In the genomic region with DNA sequence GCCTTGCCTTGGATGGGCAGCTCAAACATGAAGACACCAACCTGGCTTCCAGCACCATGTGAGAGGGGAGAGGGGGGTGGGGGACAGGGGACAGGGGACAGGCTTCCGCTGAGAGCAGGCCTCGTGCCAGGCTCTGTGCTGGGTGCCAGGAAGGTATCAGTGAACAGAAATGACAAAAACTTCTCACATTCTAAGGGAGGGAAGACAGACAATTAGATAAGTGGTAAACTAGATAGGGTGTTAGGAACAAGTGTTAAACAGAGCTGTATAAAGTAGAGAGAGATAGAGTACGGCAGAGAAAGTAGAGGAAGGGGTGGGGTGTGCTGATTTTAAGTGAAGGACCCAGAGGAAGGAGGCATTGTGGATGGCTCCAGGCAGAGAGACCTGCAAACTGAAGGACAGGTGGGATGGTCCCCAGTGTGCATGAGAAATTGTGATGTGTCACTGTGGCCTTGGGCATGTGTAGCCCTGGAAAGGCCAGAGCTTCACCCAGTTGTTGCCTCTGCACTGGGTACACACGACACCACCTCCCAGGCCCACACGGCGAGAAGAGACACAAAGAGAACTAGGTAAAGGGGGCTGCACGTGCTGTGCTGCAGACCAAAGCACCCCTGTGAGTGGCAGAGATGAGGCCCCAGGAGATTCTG, we compare ENCODE assay signal across 24 mouse cellular contexts. TPM values are rescaled to one million over a fixed set of nuclear protein-coding genes. Genes with fewer than 3 reads are reported as not detected.
DNase-seq lines count a peak whose midpoint lies in the region; ATAC-seq and TF ChIP-seq lines count a peak whose summit lies in the region.
"Had no signal": no experiment of that assay in that cellular context is flagged by ENCODE, and none has a peak within 500 bp of the region (broad histone marks: within the 10 kb centered on the region; RNA-seq: fewer than 3 reads in every experiment).

No protein-coding gene starts in this region.

- ATAC-seq in intestine, embryonic 16.5 days = no peak
- no peak for ATAC-seq in intestine, embryonic 15.5 days
- ATAC-seq: activated CD4-positive, CD25-positive, alpha-beta regulatory T cell, adult 4 months; forebrain, embryonic 14.5 days; forebrain, embryonic 16.5 days; Patski had no signal

- no peak overlapping the region for H3K4me2 ChIP-seq in intestine, embryonic 16.5 days (ENCODE audit: low read depth, low read length)
- no peak overlapping the region for H3K4me2 ChIP-seq in intestine, embryonic 15.5 days (replicated peaks)
- H3K4me2 ChIP-seq: embryonic facial prominence, embryonic 13.5 days; embryonic facial prominence, embryonic 15.5 days; forebrain, embryonic 12.5 days had no signal

- H3K27me3 ChIP-seq in intestine, embryonic 16.5 days (replicated peaks; ENCODE audit: control insufficient read depth, insufficient read depth, low read length) = no peaks in the 10 kb centered on the region
- H3K27me3 ChIP-seq in intestine, embryonic 15.5 days (replicated peaks) = no peaks in the 10 kb centered on the region
- H3K27me3 ChIP-seq: embryonic facial prominence, embryonic 13.5 days; embryonic facial prominence, embryonic 15.5 days; forebrain, embryonic 12.5 days; Patski had no signal

- peaks cover 3% of the 10 kb centered on the region for H3K4me1 ChIP-seq in intestine, embryonic 16.5 days (ENCODE audit: control insufficient read depth, insufficient read depth, low read length)
- H3K4me1 ChIP-seq in intestine, embryonic 15.5 days (replicated peaks) = peaks cover under 1% of the 10 kb centered on the region; the same call in 1 of the 2 replicates
- peaks cover 2% of the 10 kb centered on the region for H3K4me1 ChIP-seq in bone marrow, adult 2 months (ENCODE audit: control insufficient read depth, insufficient read depth, low read length)

- H3K9me3 ChIP-seq in intestine, embryonic 16.5 days (ENCODE audit: control insufficient read depth, low read length) = no peaks in the 10 kb centered on the region
- no peaks in the 10 kb centered on the region for H3K9me3 ChIP-seq in intestine, embryonic 15.5 days
- H3K9me3 ChIP-seq: embryonic facial prominence, embryonic 13.5 days; embryonic facial prominence, embryonic 15.5 days; forebrain, embryonic 10.5 days; forebrain, embryonic 12.5 days had no signal

- no peak for TF ChIP-seq POLR2A in bone marrow, adult 2 months (IDR thresholded peaks at IDR 0.05; ENCODE audit: borderline replicate concordance, control insufficient read depth, low read depth, low read length)

- H3K4me3 ChIP-seq in intestine, embryonic 16.5 days (ENCODE audit: low read length) = no peak overlapping the region
- H3K4me3 ChIP-seq in intestine, embryonic 15.5 days (replicated peaks) = no peak overlapping the region
- no peak overlapping the region for H3K4me3 ChIP-seq in bone marrow, adult 2 months (replicated peaks; ENCODE audit: control insufficient read depth, low read depth, low read length)
- H3K4me3 ChIP-seq: embryonic facial prominence, embryonic 13.5 days; embryonic facial prominence, embryonic 15.5 days; erythroblast, embryonic 14.5 days; forebrain, embryonic 10.5 days; forebrain, embryonic 12.5 days had no signal

- 92% methylated on average over 7 of the region's 7 CpGs for WGBS in intestine, embryonic 16.5 days
- WGBS in intestine, embryonic 15.5 days = 85% methylated on average over 7 of the region's 7 CpGs
- 81% methylated on average over 7 of the region's 7 CpGs for WGBS in bone marrow, adult 2 months

- H3K9ac ChIP-seq in intestine, embryonic 16.5 days (ENCODE audit: low read depth, low read length) = 0 out of 2 replicates have a peak overlapping the region, but pooled peaks have one; percentile 21
- no peak overlapping the region for H3K9ac ChIP-seq in intestine, embryonic 15.5 days
- H3K9ac ChIP-seq: embryonic facial prominence, embryonic 13.5 days; embryonic facial prominence, embryonic 15.5 days; forebrain, embryonic 12.5 days had no signal

- DNase-seq in adrenal gland, postnatal 14 days = peak; percentile 44
- DNase-seq in adrenal gland, adult 18-20 months (ENCODE audit: low spot score in 2 of 2) = no peak
- no peak for DNase-seq in gastrocnemius, adult 18-20 months (ENCODE audit: low spot score)
- DNase-seq: adrenal gland, postnatal 25 days; cerebellum, adult 11 months; cerebellum, adult 18-20 months; cerebellum, adult 8-10 months; cerebellum, adult 9-11 months; cerebellum, postnatal 14 days; cerebellum, postnatal 36 days; embryo, embryonic 11 days had no signal

- 0 out of 2 replicates have a peak, but pooled peaks cover 5% of the 10 kb centered on the region for H3K36me3 ChIP-seq in intestine, embryonic 16.5 days (ENCODE audit: control insufficient read depth, insufficient read depth, low read length)
- peaks cover 8% of the 10 kb centered on the region; the same call in 1 of the 2 replicates for H3K36me3 ChIP-seq in intestine, embryonic 15.5 days

- no peak overlapping the region for H3K27ac ChIP-seq in intestine, embryonic 16.5 days (ENCODE audit: low read length)
- H3K27ac ChIP-seq in intestine, embryonic 15.5 days = no peak overlapping the region
- peak overlapping the region; percentile 36; the same call in 1 of the 2 replicates for H3K27ac ChIP-seq in bone marrow, adult 2 months (ENCODE audit: control insufficient read depth, insufficient read depth, low read depth, low read length, poor library complexity)
- H3K27ac ChIP-seq: embryonic facial prominence, embryonic 13.5 days; embryonic facial prominence, embryonic 15.5 days; forebrain, embryonic 10.5 days; forebrain, embryonic 12.5 days had no signal

- no peak for TF ChIP-seq CTCF in bone marrow, adult 2 months (IDR thresholded peaks at IDR 0.05; ENCODE audit: control insufficient read depth, insufficient read depth, low read length)

RNA-seq across cellular contexts. Expression of a gene that starts 6.4 kb away (rescaled TPM):
- 17.5 and 32.6 TPM in 2 replicates for total RNA-seq in adrenal gland, postnatal 14 days (2021)
- total RNA-seq in adrenal gland, adult 18-20 months (2021) = 10 to 100 TPM; 21.4 to 25.4 TPM
- 10.1 and 10.7 TPM in 2 replicates for polyA plus RNA-seq in intestine, embryonic 16.5 days (2015; fragmentation: Nextera tagmentation; extraction: Ambion mirVana)
- 13.2 and 15.4 TPM in 2 replicates for polyA plus RNA-seq in intestine, embryonic 15.5 days (2015; fragmentation: Nextera tagmentation; extraction: Ambion mirVana)
- 201 and 438 TPM in 2 replicates for polyA plus RNA-seq in bone marrow, adult 2 months (2011; ENCODE audit: insufficient read depth, insufficient read length, low replicate concordance, missing spikeins)
- total RNA-seq in gastrocnemius, adult 18-20 months (2021) = 1 to 10 TPM; 7.6 to 9.0 TPM

RNA-seq across cellular contexts. Expression of a gene that starts 12.9 kb away (rescaled TPM):
- 18.1 and 23.3 TPM in 2 replicates for total RNA-seq in adrenal gland, postnatal 14 days (2021)
- total RNA-seq in adrenal gland, adult 18-20 months (2021) = 10 to 100 TPM; 17.0 to 18.0 TPM
- polyA plus RNA-seq in intestine, embryonic 16.5 days (2015; fragmentation: Nextera tagmentation; extraction: Ambion mirVana) = 38.4 and 41.7 TPM in 2 replicates
- 39.9 and 42.4 TPM in 2 replicates for polyA plus RNA-seq in intestine, embryonic 15.5 days (2015; fragmentation: Nextera tagmentation; extraction: Ambion mirVana)
- polyA plus RNA-seq in bone marrow, adult 2 months (2011; ENCODE audit: insufficient read depth, insufficient read length, low replicate concordance, missing spikeins) = 8.3 and 16.1 TPM in 2 replicates
- 1 to 10 TPM; 4.2 to 4.9 TPM for total RNA-seq in gastrocnemius, adult 18-20 months (2021)

RNA-seq across cellular contexts. Expression of a gene that starts 20.4 kb away (rescaled TPM):
- 1.3 and 1.5 TPM in 2 replicates for total RNA-seq in adrenal gland, postnatal 14 days (2021)
- total RNA-seq in adrenal gland, adult 18-20 months (2021) = 1 to 10 TPM; 2.8 to 2.9 TPM
- 1.1 and 1.2 TPM in 2 replicates for polyA plus RNA-seq in intestine, embryonic 16.5 days (2015; fragmentation: Nextera tagmentation; extraction: Ambion mirVana)
- 0.78 and 1.2 TPM in 2 replicates for polyA plus RNA-seq in intestine, embryonic 15.5 days (2015; fragmentation: Nextera tagmentation; extraction: Ambion mirVana)
- polyA plus RNA-seq in bone marrow, adult 2 months (2011; ENCODE audit: insufficient read depth, insufficient read length, low replicate concordance, missing spikeins) = 0.66 and 1.5 TPM in 2 replicates
- total RNA-seq in gastrocnemius, adult 18-20 months (2021) = under 1 TPM; 0.19 to 0.25 TPM
- total RNA-seq: common myeloid progenitor, adult 5-6 weeks had no signal
- polyA plus RNA-seq: activated CD4-positive, CD25-positive, alpha-beta regulatory T cell, adult 4 months; erythroblast, embryonic 14.5 days had no signal

RNA-seq across cellular contexts. Expression of a gene that starts 20.9 kb away (rescaled TPM):
- total RNA-seq in adrenal gland, postnatal 14 days (2021) = 4.0 and 6.0 TPM in 2 replicates
- 10 to 100 TPM; 11.3 to 18.3 TPM for total RNA-seq in adrenal gland, adult 18-20 months (2021)
- polyA plus RNA-seq in intestine, embryonic 16.5 days (2015; fragmentation: Nextera tagmentation; extraction: Ambion mirVana) = 10.9 and 11.9 TPM in 2 replicates
- polyA plus RNA-seq in intestine, embryonic 15.5 days (2015; fragmentation: Nextera tagmentation; extraction: Ambion mirVana) = 8.6 and 10.4 TPM in 2 replicates
- 0.59 and 3.2 TPM in 2 replicates for polyA plus RNA-seq in bone marrow, adult 2 months (2011; ENCODE audit: insufficient read depth, insufficient read length, low replicate concordance, missing spikeins)
- 1 to 10 TPM in 1 of 2 experiments, under 1 TPM in 1; 0.73 to 1.2 TPM for total RNA-seq in gastrocnemius, adult 18-20 months (2021)
- total RNA-seq: common myeloid progenitor, adult 5-6 weeks had no signal
- polyA plus RNA-seq: erythroblast, embryonic 14.5 days had no signal

RNA-seq across cellular contexts. Expression of a gene that starts 29.0 kb away (rescaled TPM):
- 23.2 and 28.9 TPM in 2 replicates for total RNA-seq in adrenal gland, postnatal 14 days (2021)
- total RNA-seq in adrenal gland, adult 18-20 months (2021) = 10 to 100 TPM; 17.3 to 21.3 TPM
- 29.1 and 31.5 TPM in 2 replicates for polyA plus RNA-seq in intestine, embryonic 16.5 days (2015; fragmentation: Nextera tagmentation; extraction: Ambion mirVana)
- polyA plus RNA-seq in intestine, embryonic 15.5 days (2015; fragmentation: Nextera tagmentation; extraction: Ambion mirVana) = 31.9 and 32.6 TPM in 2 replicates
- 13.9 and 22.7 TPM in 2 replicates for polyA plus RNA-seq in bone marrow, adult 2 months (2011; ENCODE audit: insufficient read depth, insufficient read length, low replicate concordance, missing spikeins)
- 10 to 100 TPM; 17.9 to 19.2 TPM for total RNA-seq in gastrocnemius, adult 18-20 months (2021)
